Mouse (Mus musculus) lung, embryonic 15.5 days (tissue): ENCODE measurements at regions not wholly inside any gene's neighbourhood (a gene's known extent, or its start where the extent isn't known, plus 50 kb on each side); places are given as distances from the start of the nearest gene placed in this dataset.
A peak's percentile ranks its signal among the peaks of the same experiment; 100 is the strongest.
"Not testable (repeated sequence)": the region's sequence is repeated elsewhere in the genome, so short reads cannot be mapped to it uniquely, and the experiment has no call there.

ENCODE experiments used
- ATAC-seq: fragments of 200-750 bp; cut with Nextera tagmentation; 2 replicates; pipeline ENCODE4 v1.8.0; 2017; ENCODE audit warnings: moderate number of reproducible peaks, borderline replicate concordance; ENCODE audit not compliant: low FRiP score, low TSS enrichment; ENCODE audit errors: extremely low read depth
- H3K27ac ChIP-seq: fragments of 300-500 bp; sonication (generic); 2 replicates; pipeline ENCODE4 v1.5.1; 2015; ENCODE audit warnings: moderate library complexity, mild to moderate bottlenecking, inconsistent platforms
- H3K27me3 ChIP-seq: fragments of 300-500 bp; sonication (generic); 2 replicates; pipeline ENCODE4 v1.6.1; 2015; ENCODE audit warnings: inconsistent platforms
- H3K36me3 ChIP-seq: fragments of 300-500 bp; sonication (generic); 2 replicates; pipeline ENCODE4 v1.6.1; 2015; ENCODE audit warnings: inconsistent platforms
- H3K4me1 ChIP-seq: fragments of 300-500 bp; sonication (generic); 2 replicates; pipeline ENCODE4 v1.6.1; 2015; ENCODE audit warnings: inconsistent platforms
- H3K4me2 ChIP-seq: fragments of 300-500 bp; sonication (generic); 2 replicates; pipeline ENCODE4 v1.6.1; 2015; ENCODE audit warnings: inconsistent platforms, mild to moderate bottlenecking, moderate library complexity
- H3K4me3 ChIP-seq: fragments of 300-500 bp; sonication (generic); 2 replicates; pipeline ENCODE4 v1.5.1; 2015; ENCODE audit warnings: mild to moderate bottlenecking, inconsistent platforms
- H3K9ac ChIP-seq: fragments of 300-500 bp; sonication (generic); 2 replicates; pipeline ENCODE4 v1.6.1; 2015; ENCODE audit warnings: inconsistent platforms
- H3K9me3 ChIP-seq: fragments of 300-500 bp; sonication (generic); 2 replicates; pipeline ENCODE4 v1.6.1; 2016; ENCODE audit warnings: inconsistent platforms
- WGBS: fragments of 180-500 bp; shearing (Covaris S2); methylation state at CpG from one replicate; pipeline ENCODE4 v1.1.7; 2015; 5-methylcytosine and 5-hydroxymethylcytosine counted together

GRCm38 (mm10) chr12:22745556-22745955 lies 1034.5 kb downstream of the Gm10330 start:
- H3K4me3 ChIP-seq = peak overlapping the region; percentile 35
- not testable (repeated sequence) for ATAC-seq, H3K9ac ChIP-seq, H3K9me3 ChIP-seq, H3K36me3 ChIP-seq, H3K27ac ChIP-seq, H3K4me1 ChIP-seq, H3K27me3 ChIP-seq
- 2% methylated on average over 30 of the region's 40 CpGs for WGBS
- H3K4me2 ChIP-seq = peak overlapping the region; percentile 50

GRCm38 (mm10) chr12:22745067-22745466 lies 1035.0 kb downstream of the Gm10330 start:
- Histone ChIP-seq H3K4me2 (peak overlapping the region; percentile 50), H3K4me3 (peak overlapping the region; percentile 35)
- H3K27me3 ChIP-seq, H3K4me1 ChIP-seq, H3K9me3 ChIP-seq, ATAC-seq, H3K9ac ChIP-seq, H3K36me3 ChIP-seq, H3K27ac ChIP-seq: not testable (repeated sequence)
- 8% methylated on average over 39 of the region's 43 CpGs for WGBS
